Mouse (Mus musculus) thymus, adult 2 months (tissue): Measurements from ENCODE around the gene Tk1.
A peak's percentile ranks its signal among the peaks of the same experiment; 100 is the strongest.

Experiments used
- CTCF ChIP-seq: fragments of 200-500 bp; IDR thresholded peaks from 2 replicates; pipeline ENCODE4 v1.5.1; 2012; ENCODE audit warnings: mild to moderate bottlenecking, control low read depth, low read length, moderate library complexity, borderline replicate concordance; ENCODE audit not compliant: control insufficient read depth, poor library complexity, insufficient read depth; ENCODE audit errors: extremely low read depth
- POLR2A ChIP-seq: fragments of 200-500 bp; IDR thresholded peaks from 2 replicates; pipeline ENCODE4 v1.6.1; 2012; ENCODE audit warnings: mild to moderate bottlenecking, low read length, control low read depth, moderate library complexity; ENCODE audit not compliant: control insufficient read depth, poor library complexity, insufficient read depth; ENCODE audit errors: extremely low read depth

DNA sequence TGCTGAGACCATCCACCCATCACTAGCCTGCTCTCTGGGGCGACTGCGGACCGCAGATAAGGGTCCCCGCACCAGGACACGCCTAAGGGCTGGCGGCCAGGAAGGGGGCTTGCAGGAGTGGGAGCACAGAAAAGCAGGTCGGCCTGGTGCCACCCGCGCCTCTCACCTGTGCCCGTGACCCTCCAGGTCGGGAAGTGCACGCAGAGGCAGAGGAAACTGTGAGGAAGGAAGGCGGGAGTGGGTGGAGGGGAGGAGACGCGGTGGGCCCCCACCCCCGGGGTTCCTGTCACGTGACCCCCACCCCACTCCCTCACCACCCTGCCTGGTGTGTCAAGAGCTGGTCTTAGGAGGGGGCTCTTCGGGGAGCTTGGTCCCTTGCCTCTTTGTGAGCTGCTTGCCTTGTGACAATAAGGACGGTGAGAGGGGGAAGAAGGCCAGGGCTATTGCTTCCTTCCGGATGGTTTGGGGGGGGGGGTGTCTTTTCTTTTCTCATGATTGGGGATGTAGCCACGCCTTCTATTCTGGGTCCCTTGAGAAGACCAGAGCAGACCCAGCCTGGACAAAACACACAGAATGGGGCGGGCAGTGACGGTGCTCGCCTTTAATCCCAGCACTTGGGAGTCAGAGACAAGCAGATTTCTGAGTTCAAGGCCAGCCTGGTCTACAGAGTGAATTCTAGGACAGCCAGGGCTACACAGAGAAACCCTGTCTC lies 43.7 kb downstream of the Tk1 start, which contains the start of the genes Tmc8 and Tmc6:
- TF ChIP-seq POLR2A = peak; percentile 99
- no peak for TF ChIP-seq CTCF
